Mouse (Mus musculus) intestine, embryonic 15.5 days (tissue): ENCODE measurements around the gene Il1r2. TPM values are rescaled to one million over a fixed set of nuclear protein-coding genes. Genes with fewer than 3 reads are reported as not detected.
A peak's percentile ranks its signal among the peaks of the same experiment; 100 is the strongest.

Experiments used
- ATAC-seq: fragments of 200-750 bp; cut with Nextera tagmentation; 2 replicates; pipeline ENCODE4 v1.8.0; 2017; ENCODE audit warnings: moderate TSS enrichment, moderate library complexity
- H3K27ac ChIP-seq: fragments of 300-500 bp; sonication (generic); 2 replicates; pipeline ENCODE4 v1.5.1; 2015; ENCODE audit warnings: mild to moderate bottlenecking, inconsistent platforms
- H3K27me3 ChIP-seq: fragments of 300-500 bp; sonication (generic); replicated peaks from 2 replicates; pipeline ENCODE4 v1.6.1; 2015; ENCODE audit warnings: inconsistent platforms
- H3K36me3 ChIP-seq: fragments of 300-500 bp; sonication (generic); 2 replicates; pipeline ENCODE4 v1.6.1; 2015; ENCODE audit warnings: inconsistent platforms
- H3K4me1 ChIP-seq: fragments of 300-500 bp; sonication (generic); replicated peaks from 2 replicates; pipeline ENCODE4 v1.6.1; 2015; ENCODE audit warnings: inconsistent platforms
- H3K4me2 ChIP-seq: fragments of 300-500 bp; sonication (generic); replicated peaks from 2 replicates; pipeline ENCODE4 v1.6.1; 2015; ENCODE audit warnings: mild to moderate bottlenecking, inconsistent platforms
- H3K4me3 ChIP-seq: fragments of 300-500 bp; sonication (generic); replicated peaks from 2 replicates; pipeline ENCODE4 v1.5.1; 2015; ENCODE audit warnings: inconsistent platforms
- H3K9ac ChIP-seq: fragments of 300-500 bp; sonication (generic); 2 replicates; pipeline ENCODE4 v1.6.1; 2015; ENCODE audit warnings: inconsistent platforms
- H3K9me3 ChIP-seq: fragments of 300-500 bp; sonication (generic); 2 replicates; pipeline ENCODE4 v1.6.1; 2016; ENCODE audit warnings: inconsistent platforms
- WGBS: fragments of 180-500 bp; shearing (Covaris S2); methylation state at CpG from one replicate; pipeline ENCODE4 v1.1.7; 2015; 5-methylcytosine and 5-hydroxymethylcytosine counted together
- polyA plus RNA-seq: library from polyadenylated mRNA; unstranded; fragments of >200 nt; fragmentation: Nextera tagmentation; extraction: Ambion mirVana; gene quantifications from 2 replicates; pipeline ENCODE4 v1.2.1, GENCODE M21; 2015

The Il1r2 gene
- polyA plus RNA-seq, 1 experiment from 2014 or later, result 1.4 TPM

DNA sequence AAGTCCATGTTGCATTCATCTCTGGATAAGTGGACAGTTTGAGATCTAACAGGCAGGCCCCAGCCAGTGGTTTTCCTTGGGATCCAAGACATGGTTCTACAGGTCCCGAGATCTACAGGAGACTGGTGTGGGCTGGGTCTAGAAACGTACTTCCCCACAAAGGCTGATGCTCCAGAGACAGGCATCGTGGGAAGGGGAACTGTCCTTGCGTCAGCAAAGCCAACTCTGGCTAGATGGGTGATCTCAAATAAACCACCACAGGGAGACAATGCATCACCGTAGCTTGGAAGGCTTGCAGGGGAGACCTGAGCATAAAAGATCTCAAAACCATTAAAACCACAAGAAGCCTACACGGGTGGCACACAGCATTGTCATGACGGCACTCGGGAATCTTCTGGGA, 9.4 kb upstream of the Il1r2 start:
- Histone ChIP-seq H3K36me3 (no peaks in the 10 kb centered on the region), H3K9ac (no peak overlapping the region), H3K4me1 (no peaks in the 10 kb centered on the region), H3K9me3 (no peaks in the 10 kb centered on the region), H3K4me2 (no peak overlapping the region), H3K27me3 (no peaks in the 10 kb centered on the region), H3K27ac (no peak overlapping the region), H3K4me3 (no peak overlapping the region)
- no peak for ATAC-seq
- 93% methylated on average over 8 of the region's 8 CpGs for WGBS

DNA sequence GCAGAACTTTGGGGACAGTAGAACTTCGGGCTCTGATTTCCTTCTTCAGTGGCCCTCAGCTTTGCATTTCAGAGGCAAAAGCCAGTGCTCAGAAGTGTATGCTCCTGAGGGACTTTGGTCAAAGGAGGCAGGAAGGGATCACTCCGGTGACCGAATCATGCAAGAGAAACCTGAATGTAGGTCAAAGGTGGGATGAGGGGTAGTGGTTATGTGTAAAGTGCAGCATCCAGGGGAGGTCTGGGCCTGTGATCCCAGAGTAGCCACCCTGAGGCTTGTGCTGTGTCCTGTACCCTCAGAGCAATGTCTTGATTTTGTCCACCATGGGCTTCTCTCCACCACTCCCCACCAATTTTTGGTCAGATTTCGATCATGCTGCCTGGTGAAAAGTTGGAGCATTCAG, 1.3 kb upstream of the Il1r2 start:
- H3K9ac ChIP-seq, result no peak overlapping the region
- no peaks in the 10 kb centered on the region for H3K9me3 ChIP-seq
- no peak overlapping the region for H3K4me2 ChIP-seq
- H3K4me3 ChIP-seq, result no peak overlapping the region
- no peak for ATAC-seq
- WGBS, result 87% methylated on average over 4 of the region's 4 CpGs
- H3K36me3 ChIP-seq, result no peaks in the 10 kb centered on the region
- H3K27me3 ChIP-seq, result no peaks in the 10 kb centered on the region
- H3K4me1 ChIP-seq, result no peaks in the 10 kb centered on the region
- H3K27ac ChIP-seq, result no peak overlapping the region

DNA sequence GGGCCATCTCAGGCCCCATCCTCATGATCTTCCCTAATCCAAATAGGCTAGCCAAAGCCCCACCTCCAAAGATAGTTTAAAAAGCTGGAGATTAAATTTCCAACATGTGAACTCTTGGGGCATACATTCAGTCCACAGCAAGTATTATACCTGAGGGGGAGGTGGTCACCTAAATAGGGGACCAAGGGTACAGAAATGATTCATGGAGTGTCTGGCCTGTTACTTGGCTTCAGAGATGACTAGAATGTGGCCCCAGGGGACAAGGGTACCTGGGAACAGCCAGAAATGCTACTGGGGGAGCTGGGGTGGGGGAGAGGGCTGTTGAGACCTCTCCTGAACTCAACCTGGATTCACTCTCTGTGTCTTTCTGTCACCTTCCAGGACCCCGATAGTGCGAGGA, 3.4 kb downstream of the Il1r2 start:
- no peaks in the 10 kb centered on the region for H3K27me3 ChIP-seq
- ATAC-seq, result no peak
- no peaks in the 10 kb centered on the region for H3K4me1 ChIP-seq
- no peak overlapping the region for H3K9ac ChIP-seq
- H3K36me3 ChIP-seq, result no peaks in the 10 kb centered on the region
- no peak overlapping the region for H3K4me3 ChIP-seq
- no peak overlapping the region for H3K4me2 ChIP-seq
- no peaks in the 10 kb centered on the region for H3K9me3 ChIP-seq
- no peak overlapping the region for H3K27ac ChIP-seq
- 92% methylated on average over 2 of the region's 2 CpGs for WGBS

DNA sequence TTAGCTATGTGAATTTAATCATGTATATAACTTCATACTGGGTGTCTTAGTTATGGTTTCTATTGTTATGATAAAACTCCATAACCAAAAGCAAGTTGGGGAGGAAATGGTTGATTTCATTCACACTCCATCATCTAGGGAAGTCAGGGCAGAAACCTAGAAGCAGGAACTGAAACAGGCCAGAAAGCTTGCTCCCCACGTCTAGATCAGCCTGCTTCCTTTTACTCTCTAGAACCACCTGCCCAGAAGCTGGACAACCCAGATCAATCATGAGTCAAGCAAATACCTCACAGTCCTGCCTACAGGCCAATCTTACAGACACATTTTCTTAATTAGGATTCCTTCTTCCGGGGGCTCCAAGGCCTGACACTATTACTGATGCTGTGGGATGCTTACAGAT, 7.2 kb downstream of the Il1r2 start:
- Histone ChIP-seq H3K4me1 (peaks cover 5% of the 10 kb centered on the region; the same call in 1 of the 2 replicates), H3K36me3 (no peaks in the 10 kb centered on the region)
- no peak for ATAC-seq

DNA sequence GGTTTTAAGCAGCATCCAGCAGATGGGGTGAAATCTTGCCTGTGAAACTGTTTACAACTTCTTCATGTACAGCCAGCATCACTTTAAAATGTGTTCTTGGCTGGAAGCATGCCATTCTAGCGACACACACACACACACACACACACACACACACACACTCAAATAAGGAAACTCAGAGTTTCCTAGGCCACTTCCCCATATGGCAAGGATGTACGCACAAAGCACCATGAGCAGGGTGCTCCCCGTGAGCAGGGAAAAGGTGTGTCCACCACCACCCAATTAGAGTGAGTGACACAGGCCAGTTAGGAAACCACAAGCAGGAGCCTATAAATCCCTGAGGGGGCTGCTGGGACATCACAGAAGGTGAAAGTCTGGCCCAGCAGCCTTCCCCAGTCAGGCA, 10.5 kb downstream of the Il1r2 start:
- no peak for ATAC-seq
- H3K27ac ChIP-seq, result no peak overlapping the region
- no peak overlapping the region for H3K4me2 ChIP-seq
- no peaks in the 10 kb centered on the region for H3K36me3 ChIP-seq
- WGBS, result 44% methylated on average over 3 of the region's 3 CpGs
- H3K9ac ChIP-seq, result no peak overlapping the region
- H3K4me1 ChIP-seq, result peaks cover 5% of the 10 kb centered on the region; the same call in 1 of the 2 replicates
- no peak overlapping the region for H3K4me3 ChIP-seq
- H3K27me3 ChIP-seq, result no peaks in the 10 kb centered on the region
- H3K9me3 ChIP-seq, result no peaks in the 10 kb centered on the region

More for the DNA sequence above, 7.2 kb downstream of the Il1r2 start:
- H3K4me3 ChIP-seq, result no peak overlapping the region
- no peak overlapping the region for H3K4me2 ChIP-seq
- WGBS, result 70% methylated on average over 2 of the region's 2 CpGs
- no peak overlapping the region for H3K9ac ChIP-seq
- H3K9me3 ChIP-seq, result no peaks in the 10 kb centered on the region
- H3K27me3 ChIP-seq, result no peaks in the 10 kb centered on the region
- no peak overlapping the region for H3K27ac ChIP-seq

DNA sequence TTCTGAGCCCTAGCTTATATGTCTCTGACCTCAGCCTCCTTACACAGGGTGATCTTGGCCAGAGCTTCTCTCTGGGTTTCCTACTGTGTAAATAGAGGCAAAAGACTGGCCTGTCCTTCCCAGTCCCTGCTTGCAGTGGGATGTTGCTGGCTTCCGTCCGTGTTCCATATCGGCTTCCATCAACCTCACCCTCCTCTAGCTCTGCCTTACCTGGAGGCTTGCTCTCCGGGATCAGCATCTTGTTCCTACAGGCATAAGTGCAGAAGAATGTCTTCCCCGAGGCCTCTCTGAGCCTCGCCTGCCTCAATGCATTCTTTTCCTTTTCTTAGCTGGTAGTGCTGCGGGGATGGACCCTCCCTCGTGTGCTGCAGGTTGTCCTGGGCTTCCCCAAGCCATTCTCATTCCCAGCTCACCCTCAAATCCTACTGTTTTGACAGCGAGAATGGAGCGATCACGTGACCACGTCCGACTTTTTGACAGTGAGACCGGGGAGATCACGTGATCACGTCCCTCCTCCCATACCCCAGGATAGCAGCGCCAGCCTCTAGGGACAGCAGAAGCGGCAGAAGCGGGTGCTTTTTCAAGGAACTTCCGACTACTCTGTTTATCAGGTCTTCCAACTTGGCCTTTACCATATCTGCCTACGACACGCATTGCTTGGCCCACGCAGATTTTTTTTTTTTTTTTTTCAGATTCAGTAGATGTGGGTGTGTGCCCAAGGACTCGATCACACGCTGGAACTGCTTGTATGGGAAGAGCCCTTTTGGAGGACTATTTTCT, 11.7 kb downstream of the Il1r2 start:
- Histone ChIP-seq H3K36me3 (no peaks in the 10 kb centered on the region), H3K4me3 (peak overlapping the region; percentile 49), H3K9me3 (no peaks in the 10 kb centered on the region), H3K4me1 (peaks cover 5% of the 10 kb centered on the region; the same call in 1 of the 2 replicates), H3K9ac (peak overlapping the region; percentile 40), H3K27ac (no peak overlapping the region), H3K4me2 (peak overlapping the region; percentile 85), H3K27me3 (no peaks in the 10 kb centered on the region)
- WGBS, result 5% methylated on average over 25 of the region's 25 CpGs
- ATAC-seq, result peak; percentile 90

DNA sequence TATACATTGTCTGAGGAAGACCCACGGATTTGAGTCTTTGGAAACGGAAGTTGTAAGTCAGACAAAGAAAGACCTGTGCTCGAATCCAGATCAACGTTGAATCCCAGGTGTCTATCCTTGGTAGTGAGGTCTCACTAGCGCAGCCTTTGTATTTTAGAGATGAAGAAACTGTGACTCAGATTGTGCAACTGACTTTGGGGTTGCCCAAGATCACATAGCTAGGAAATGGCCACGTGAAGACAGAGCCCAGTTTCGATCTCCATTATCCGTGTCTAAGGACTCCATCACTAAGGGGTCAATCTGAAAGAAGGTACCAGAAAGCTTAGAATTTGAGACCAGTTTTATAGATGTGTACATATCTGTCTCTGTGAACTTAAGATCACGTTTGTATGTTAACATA, 17.3 kb downstream of the Il1r2 start:
- H3K27me3 ChIP-seq, result no peaks in the 10 kb centered on the region
- no peaks in the 10 kb centered on the region for H3K9me3 ChIP-seq
- no peak overlapping the region for H3K27ac ChIP-seq
- WGBS, result 86% methylated on average over 9 of the region's 9 CpGs
- no peak for ATAC-seq
- H3K36me3 ChIP-seq, result no peaks in the 10 kb centered on the region
- no peak overlapping the region for H3K4me2 ChIP-seq
- H3K4me1 ChIP-seq, result 0 out of 2 replicates have a peak, but pooled peaks cover 3% of the 10 kb centered on the region
- H3K4me3 ChIP-seq, result no peak overlapping the region
- no peak overlapping the region for H3K9ac ChIP-seq

DNA sequence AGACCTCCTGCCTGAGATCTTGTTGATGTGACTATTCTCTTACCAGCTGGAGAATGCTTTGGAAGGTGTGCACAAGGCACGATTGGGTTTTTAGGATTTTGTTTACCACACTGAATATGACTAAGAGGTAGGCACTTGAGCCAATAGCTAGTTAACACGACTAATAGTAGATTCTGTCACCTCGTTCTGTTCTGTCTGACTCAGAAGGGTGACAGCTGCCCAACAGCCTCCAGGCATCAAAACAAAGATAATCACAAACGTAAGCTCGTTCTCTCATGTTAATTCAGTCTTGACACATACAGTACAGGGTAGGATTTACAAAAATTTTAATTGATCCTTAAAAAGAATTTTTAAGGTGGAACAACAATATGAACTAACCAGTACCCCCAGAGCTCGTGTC, 18.7 kb downstream of the Il1r2 start:
- ATAC-seq, result no peak
- 0 out of 2 replicates have a peak, but pooled peaks cover 3% of the 10 kb centered on the region for H3K4me1 ChIP-seq
- H3K27me3 ChIP-seq, result no peaks in the 10 kb centered on the region
- no peak overlapping the region for H3K4me2 ChIP-seq
- H3K36me3 ChIP-seq, result no peaks in the 10 kb centered on the region
- no peak overlapping the region for H3K9ac ChIP-seq
- no peaks in the 10 kb centered on the region for H3K9me3 ChIP-seq
- H3K4me3 ChIP-seq, result no peak overlapping the region
- no peak overlapping the region for H3K27ac ChIP-seq
- WGBS, result 73% methylated on average over 6 of the region's 6 CpGs

DNA sequence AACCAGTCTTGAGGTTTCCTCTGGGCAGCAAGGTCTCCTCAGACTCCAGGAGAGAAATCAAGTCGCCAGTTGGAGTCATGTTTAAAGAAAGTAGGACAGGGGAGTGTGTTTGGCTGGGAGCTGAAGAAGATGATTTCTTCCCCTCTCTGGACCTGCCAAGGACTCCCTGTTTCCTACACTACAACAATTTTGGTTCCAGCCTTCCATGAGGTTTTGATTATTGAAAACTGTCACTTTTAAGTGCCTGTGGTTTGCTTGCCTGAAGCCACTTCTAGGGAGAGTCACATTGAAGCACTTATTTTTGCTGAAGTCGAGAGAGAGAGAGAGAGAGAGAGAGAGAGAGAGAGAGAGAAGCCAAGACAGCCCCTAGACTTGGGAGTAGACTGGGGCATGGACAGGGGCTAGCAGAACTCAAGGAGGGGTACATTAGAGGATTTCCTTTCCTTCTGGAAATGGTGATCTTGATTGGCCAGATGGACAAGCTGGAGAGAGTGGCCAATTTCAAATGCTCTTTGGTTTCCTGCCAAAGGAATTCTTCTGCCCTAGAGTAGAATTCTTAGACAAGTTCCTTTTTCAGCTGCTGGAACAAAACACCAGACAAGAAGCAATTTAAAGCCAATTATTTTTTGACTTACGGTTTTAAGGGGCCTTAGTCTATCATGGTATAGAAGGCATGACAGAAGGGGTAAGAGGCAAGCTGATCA, 20.9 kb downstream of the Il1r2 start:
- H3K4me1 ChIP-seq, result 0 out of 2 replicates have a peak, but pooled peaks cover 3% of the 10 kb centered on the region
- 62% methylated on average over 3 of the region's 3 CpGs for WGBS
- H3K4me2 ChIP-seq, result no peak overlapping the region
- no peak overlapping the region for H3K4me3 ChIP-seq
- no peaks in the 10 kb centered on the region for H3K36me3 ChIP-seq
- H3K27ac ChIP-seq, result no peak overlapping the region
- no peak overlapping the region for H3K9ac ChIP-seq
- H3K9me3 ChIP-seq, result no peaks in the 10 kb centered on the region
- H3K27me3 ChIP-seq, result no peaks in the 10 kb centered on the region
- no peak for ATAC-seq

DNA sequence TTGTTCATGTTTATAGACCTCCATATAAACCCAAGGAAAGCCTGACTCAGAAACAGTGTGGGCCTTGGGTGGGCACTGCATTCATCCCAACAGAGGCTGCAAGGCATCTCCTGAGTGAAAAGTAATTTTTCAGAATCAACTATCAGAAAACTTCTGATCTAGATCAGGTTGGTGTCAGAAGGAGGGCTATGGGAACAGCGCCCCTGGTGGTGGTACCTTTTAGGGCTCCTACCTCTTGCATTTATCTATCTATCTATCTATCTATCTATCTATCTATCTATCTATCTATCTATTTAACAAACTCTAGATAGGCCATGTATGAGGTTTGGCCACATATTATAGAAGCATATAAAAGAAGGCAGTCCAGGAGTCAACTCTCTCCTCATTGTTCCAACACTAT, 21.7 kb downstream of the Il1r2 start:
- H3K27me3 ChIP-seq, result no peaks in the 10 kb centered on the region
- H3K4me1 ChIP-seq, result 0 out of 2 replicates have a peak, but pooled peaks cover 3% of the 10 kb centered on the region
- no peak overlapping the region for H3K4me3 ChIP-seq
- H3K9ac ChIP-seq, result no peak overlapping the region
- no peak overlapping the region for H3K27ac ChIP-seq
- no peak overlapping the region for H3K4me2 ChIP-seq
- no peak for ATAC-seq
- no peaks in the 10 kb centered on the region for H3K9me3 ChIP-seq
- no peaks in the 10 kb centered on the region for H3K36me3 ChIP-seq
- WGBS, result 31% methylated on average over 1 of the region's 1 CpGs

DNA sequence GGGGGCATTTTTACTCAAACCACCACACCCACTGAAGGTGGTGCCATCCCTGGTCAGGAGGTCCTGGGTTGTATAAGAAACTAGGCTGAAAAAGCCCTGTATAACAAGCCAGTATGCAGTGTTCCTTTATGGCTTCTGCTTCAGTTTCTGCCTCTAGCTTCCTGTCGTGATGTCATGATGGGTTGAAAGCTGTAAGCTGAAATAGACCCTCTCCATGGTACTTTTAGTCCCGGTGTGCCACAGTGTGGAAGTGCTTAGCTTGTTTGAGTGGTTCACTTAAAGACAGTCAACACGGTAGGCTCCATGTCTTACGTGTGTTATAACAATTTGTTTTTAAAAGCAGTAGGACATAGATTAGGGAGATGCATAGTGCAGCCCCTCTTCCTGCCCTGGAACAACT, 32.4 kb downstream of the Il1r2 start:
- H3K27me3 ChIP-seq, result no peaks in the 10 kb centered on the region
- no peaks in the 10 kb centered on the region for H3K4me1 ChIP-seq
- H3K4me3 ChIP-seq, result no peak overlapping the region
- H3K27ac ChIP-seq, result peak overlapping the region; percentile 45
- peak; percentile 10; the same call in 1 of the 2 replicates for ATAC-seq
- no peak overlapping the region for H3K9ac ChIP-seq
- H3K9me3 ChIP-seq, result no peaks in the 10 kb centered on the region
- H3K4me2 ChIP-seq, result no peak overlapping the region
- 69% methylated on average over 4 of the region's 4 CpGs for WGBS
- no peaks in the 10 kb centered on the region for H3K36me3 ChIP-seq

DNA sequence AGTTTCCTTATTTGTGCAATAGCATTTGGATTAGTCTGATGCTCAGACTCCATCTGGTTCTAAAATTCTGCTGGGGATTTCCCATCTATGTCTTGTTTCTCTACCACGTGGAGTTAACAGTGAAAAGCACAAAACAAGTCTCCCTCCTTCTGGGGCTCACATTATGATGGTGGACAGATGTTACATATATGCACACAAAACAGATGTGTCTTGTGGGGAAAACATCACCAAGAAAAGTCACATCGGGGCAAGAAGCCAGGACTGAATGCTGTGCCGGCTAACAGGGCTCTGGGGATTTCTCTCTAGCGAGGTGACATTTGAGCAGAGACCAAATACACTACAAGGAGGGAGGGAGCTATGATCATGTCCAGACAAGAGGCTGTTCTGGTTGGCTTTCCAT, 32.8 kb downstream of the Il1r2 start:
- no peak overlapping the region for H3K27ac ChIP-seq
- ATAC-seq, result peak; percentile 43; the same call in 1 of the 2 replicates
- no peak overlapping the region for H3K9ac ChIP-seq
- H3K27me3 ChIP-seq, result no peaks in the 10 kb centered on the region
- no peaks in the 10 kb centered on the region for H3K36me3 ChIP-seq
- H3K4me1 ChIP-seq, result no peaks in the 10 kb centered on the region
- H3K4me2 ChIP-seq, result no peak overlapping the region
- no peaks in the 10 kb centered on the region for H3K9me3 ChIP-seq
- no peak overlapping the region for H3K4me3 ChIP-seq
- WGBS, result 48% methylated on average over 4 of the region's 4 CpGs
